Mouse (Mus musculus) neural tube, embryonic 15.5 days (tissue): ENCODE data around the gene 5830473C10Rik. TPM values are rescaled to one million over a fixed set of nuclear protein-coding genes. Genes with fewer than 3 reads are reported as not detected.
A peak's percentile ranks its signal among the peaks of the same experiment; 100 is the strongest.

Source experiments
- ATAC-seq: fragments of 200-750 bp; cut with Nextera tagmentation; 2 replicates; pipeline ENCODE4 v1.8.0; 2017; ENCODE audit warnings: mild to moderate bottlenecking, moderate TSS enrichment, moderate library complexity; ENCODE audit not compliant: low FRiP score
- H3K27ac ChIP-seq: fragments of 300-500 bp; sonication (generic); replicated peaks from 2 replicates; pipeline ENCODE4 v1.5.1; 2015; ENCODE audit warnings: mild to moderate bottlenecking, inconsistent platforms
- H3K27me3 ChIP-seq: fragments of 300-500 bp; sonication (generic); replicated peaks from 2 replicates; pipeline ENCODE4 v1.6.1; 2015; ENCODE audit warnings: inconsistent platforms
- H3K36me3 ChIP-seq: fragments of 300-500 bp; sonication (generic); 2 replicates; pipeline ENCODE4 v1.6.1; 2015; ENCODE audit warnings: inconsistent platforms
- H3K4me1 ChIP-seq: fragments of 300-500 bp; sonication (generic); 2 replicates; pipeline ENCODE4 v1.6.1; 2015; ENCODE audit warnings: inconsistent platforms
- H3K4me2 ChIP-seq: fragments of 300-500 bp; sonication (generic); 2 replicates; pipeline ENCODE4 v1.6.1; 2015; ENCODE audit warnings: inconsistent platforms, mild to moderate bottlenecking, moderate library complexity
- H3K4me3 ChIP-seq: fragments of 300-500 bp; sonication (generic); replicated peaks from 2 replicates; pipeline ENCODE4 v1.5.1; 2015; ENCODE audit warnings: mild to moderate bottlenecking, inconsistent platforms
- H3K9ac ChIP-seq: fragments of 300-500 bp; sonication (generic); replicated peaks from 2 replicates; pipeline ENCODE4 v1.6.1; 2015; ENCODE audit warnings: mild to moderate bottlenecking, inconsistent platforms
- H3K9me3 ChIP-seq: fragments of 300-500 bp; sonication (generic); replicated peaks from 2 replicates; pipeline ENCODE4 v1.6.1; 2016; ENCODE audit warnings: inconsistent platforms
- WGBS: fragments of 180-500 bp; shearing (Covaris S2); methylation state at CpG from one replicate; pipeline ENCODE4 v1.1.7; 2015; ENCODE audit warnings: mixed read lengths; 5-methylcytosine and 5-hydroxymethylcytosine counted together
- polyA plus RNA-seq: library from polyadenylated mRNA; unstranded; fragments of >200 nt; fragmentation: Nextera tagmentation; extraction: Ambion mirVana; gene quantifications from 2 replicates; pipeline ENCODE4 v1.2.1, GENCODE M21; 2015

Gene 5830473C10Rik
- polyA plus RNA-seq, 1 experiment from 2014 or later = 0.09 TPM

DNA sequence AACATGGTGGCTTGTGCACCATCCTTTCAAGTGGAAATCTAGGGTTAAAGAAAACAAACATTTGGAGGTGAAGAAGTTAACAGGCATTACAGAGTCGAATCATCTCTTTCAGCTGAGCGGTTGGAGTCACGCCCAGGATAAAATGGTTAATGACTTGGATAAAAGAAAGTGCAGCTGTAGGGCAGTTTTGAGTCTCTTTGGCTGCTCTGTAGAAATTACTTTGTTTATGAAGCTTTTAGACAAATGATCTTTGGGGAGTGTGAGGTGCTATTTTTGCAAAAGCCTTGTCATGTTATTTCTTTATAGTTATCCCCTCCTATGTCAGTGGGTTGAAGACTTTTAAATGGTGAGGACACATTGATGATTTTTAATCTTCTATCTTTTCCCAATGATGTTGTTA lies 10.3 kb downstream of the 5830473C10Rik start:
- Histone ChIP-seq H3K9me3 (no peaks in the 10 kb centered on the region), H3K9ac (no peak overlapping the region), H3K4me1 (no peaks in the 10 kb centered on the region), H3K36me3 (no peaks in the 10 kb centered on the region), H3K4me2 (no peak overlapping the region), H3K4me3 (no peak overlapping the region), H3K27ac (no peak overlapping the region), H3K27me3 (no peaks in the 10 kb centered on the region)
- no peak for ATAC-seq
- WGBS = 15% methylated on average over 3 of the region's 3 CpGs

DNA sequence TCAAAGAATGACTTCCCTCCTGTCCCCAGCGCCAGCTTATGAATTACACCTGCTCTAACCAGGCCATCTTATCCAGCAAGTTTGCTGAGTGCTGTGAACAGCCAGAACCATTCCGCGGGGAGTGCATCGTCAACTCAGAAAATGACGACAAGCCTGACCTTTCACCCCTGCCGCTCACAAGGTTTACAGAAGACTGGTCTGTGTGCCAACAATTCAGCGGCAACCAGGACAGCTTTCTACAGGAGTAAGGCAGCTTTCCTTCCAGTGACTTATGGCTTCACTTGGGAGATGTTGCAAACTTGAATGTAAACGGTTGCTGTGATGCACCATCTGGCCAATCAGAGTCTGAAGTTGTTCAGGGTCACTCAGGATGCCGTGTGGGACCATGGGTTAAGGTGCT lies 16.8 kb downstream of the 5830473C10Rik start:
- ATAC-seq = no peak
- no peak overlapping the region for H3K9ac ChIP-seq
- H3K36me3 ChIP-seq = no peaks in the 10 kb centered on the region
- H3K27me3 ChIP-seq = no peaks in the 10 kb centered on the region
- no peak overlapping the region for H3K27ac ChIP-seq
- no peaks in the 10 kb centered on the region for H3K9me3 ChIP-seq
- H3K4me3 ChIP-seq = no peak overlapping the region
- no peak overlapping the region for H3K4me2 ChIP-seq
- 83% methylated on average over 9 of the region's 9 CpGs for WGBS
- no peaks in the 10 kb centered on the region for H3K4me1 ChIP-seq

DNA sequence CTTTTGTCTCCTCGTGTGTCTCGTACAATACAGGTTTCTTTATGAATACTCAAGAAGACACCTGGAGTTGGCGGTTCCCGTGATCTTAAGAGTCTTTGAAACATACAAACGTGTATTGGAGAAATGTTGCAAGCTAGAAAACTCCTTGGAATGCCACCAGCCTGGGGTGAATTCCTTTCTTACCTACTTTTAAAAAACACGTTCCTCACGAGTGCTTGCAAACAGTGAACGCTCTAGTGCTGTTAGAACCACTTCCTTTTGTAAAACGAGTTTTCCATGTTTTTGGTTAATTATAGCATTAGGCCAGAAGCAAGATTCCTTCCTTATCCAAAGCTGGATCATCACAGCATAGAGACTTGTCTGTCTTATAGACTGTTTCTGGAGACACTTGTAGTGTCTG lies 18.6 kb downstream of the 5830473C10Rik start:
- H3K9me3 ChIP-seq = no peaks in the 10 kb centered on the region
- H3K27ac ChIP-seq = no peak overlapping the region
- ATAC-seq = no peak
- H3K4me3 ChIP-seq = no peak overlapping the region
- WGBS = 94% methylated on average over 9 of the region's 9 CpGs
- H3K4me2 ChIP-seq = no peak overlapping the region
- no peaks in the 10 kb centered on the region for H3K4me1 ChIP-seq
- no peaks in the 10 kb centered on the region for H3K27me3 ChIP-seq
- no peak overlapping the region for H3K9ac ChIP-seq
- H3K36me3 ChIP-seq = no peaks in the 10 kb centered on the region

DNA sequence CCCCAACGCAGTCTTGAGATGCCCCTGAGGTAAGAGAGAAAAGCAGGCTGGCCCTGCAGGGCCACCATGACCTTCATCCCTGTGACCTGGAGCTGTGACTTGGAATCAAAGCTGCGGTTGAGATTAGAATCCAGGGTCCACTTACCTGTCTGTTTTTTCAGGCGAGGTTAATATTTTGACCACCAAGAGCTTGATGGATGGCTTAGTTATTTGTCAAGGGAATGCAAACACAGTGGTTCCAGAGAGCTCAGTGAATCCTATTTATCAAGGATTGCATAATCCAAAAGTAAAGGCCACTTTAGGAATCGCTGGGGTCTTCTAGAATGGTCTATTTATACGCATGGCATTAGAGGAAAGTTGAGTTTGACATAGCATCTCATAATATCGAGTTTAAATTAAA lies 21.3 kb downstream of the 5830473C10Rik start:
- Histone ChIP-seq H3K4me3 (no peak overlapping the region), H3K9ac (no peak overlapping the region), H3K27ac (no peak overlapping the region), H3K4me1 (no peaks in the 10 kb centered on the region), H3K36me3 (no peaks in the 10 kb centered on the region), H3K9me3 (no peaks in the 10 kb centered on the region), H3K4me2 (no peak overlapping the region), H3K27me3 (no peaks in the 10 kb centered on the region)
- no peak for ATAC-seq
- WGBS = 94% methylated on average over 6 of the region's 6 CpGs

DNA sequence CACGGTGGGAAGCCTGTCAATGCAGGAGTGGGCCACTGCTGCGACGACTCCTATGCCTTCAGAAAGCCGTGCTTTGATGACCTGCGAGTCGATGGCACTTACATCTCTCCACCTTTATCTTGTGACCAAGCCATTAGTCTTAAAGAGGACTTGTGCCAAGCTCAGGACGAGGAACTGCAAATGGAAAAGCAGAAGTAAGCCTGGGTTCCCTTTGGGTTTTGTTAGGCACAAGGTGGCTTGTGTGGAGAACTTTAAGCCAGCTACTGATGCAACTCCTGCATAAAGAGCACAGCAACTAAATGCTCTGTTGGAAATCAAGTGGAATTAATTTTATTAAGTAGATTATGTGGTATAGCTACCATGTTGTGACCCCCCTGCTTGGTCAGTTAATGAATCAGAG lies 23.9 kb downstream of the 5830473C10Rik start:
- Histone ChIP-seq H3K36me3 (no peaks in the 10 kb centered on the region), H3K27me3 (no peaks in the 10 kb centered on the region), H3K9ac (no peak overlapping the region), H3K4me3 (no peak overlapping the region), H3K4me2 (no peak overlapping the region), H3K27ac (no peak overlapping the region), H3K9me3 (no peaks in the 10 kb centered on the region), H3K4me1 (0 out of 2 replicates have a peak, but pooled peaks cover 3% of the 10 kb centered on the region)
- whole genome bisulfite sequencing = 85% methylated on average over 7 of the region's 7 CpGs
- ATAC-seq = no peak

DNA sequence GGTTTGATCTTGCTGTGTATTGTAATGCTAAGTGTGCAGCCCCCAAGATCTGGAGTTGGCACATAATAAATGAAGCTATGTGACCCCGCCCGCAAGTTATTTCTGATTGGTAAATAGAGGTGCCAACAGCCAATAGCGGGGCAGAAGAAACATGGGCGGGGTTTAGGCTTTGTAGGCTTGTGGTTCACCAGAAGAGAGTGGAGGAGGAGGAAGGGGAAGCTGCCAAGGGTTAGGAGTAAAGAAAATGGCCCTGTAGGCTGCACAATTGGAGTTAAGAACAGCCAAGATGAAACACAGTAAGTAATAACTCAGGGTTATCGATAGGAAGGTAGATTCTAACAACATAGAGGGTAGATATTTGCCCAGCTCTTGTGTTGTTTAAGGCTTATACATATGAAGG lies 25.6 kb downstream of the 5830473C10Rik start:
- Histone ChIP-seq H3K9me3 (no peaks in the 10 kb centered on the region), H3K4me1 (0 out of 2 replicates have a peak, but pooled peaks cover 3% of the 10 kb centered on the region), H3K4me2 (no peak overlapping the region), H3K9ac (no peak overlapping the region), H3K4me3 (no peak overlapping the region), H3K27ac (no peak overlapping the region), H3K27me3 (no peaks in the 10 kb centered on the region), H3K36me3 (no peaks in the 10 kb centered on the region)
- no peak for ATAC-seq
- 75% methylated on average over 5 of the region's 5 CpGs for WGBS

DNA sequence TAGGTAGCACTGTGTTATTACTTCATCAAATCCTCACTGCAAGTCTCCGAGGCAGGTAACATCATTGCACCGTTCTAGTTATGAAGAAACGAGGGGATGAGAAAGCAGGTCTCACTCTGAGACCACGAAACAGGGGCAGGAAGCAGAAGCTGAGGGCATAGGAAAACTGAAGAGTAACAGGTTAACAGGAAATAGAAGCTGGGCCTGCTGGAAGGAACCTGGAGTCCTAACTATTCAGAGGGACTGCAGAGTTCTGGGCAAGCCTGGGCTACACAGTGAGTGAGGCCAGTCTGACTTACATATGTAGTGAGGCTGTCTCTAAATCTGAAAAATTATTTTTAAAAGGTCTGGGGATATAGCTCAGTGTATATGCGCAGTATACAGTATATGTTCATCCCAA lies 27.2 kb downstream of the 5830473C10Rik start:
- Histone ChIP-seq H3K27me3 (no peaks in the 10 kb centered on the region), H3K4me2 (no peak overlapping the region), H3K9me3 (no peaks in the 10 kb centered on the region), H3K9ac (no peak overlapping the region), H3K4me1 (0 out of 2 replicates have a peak, but pooled peaks cover 3% of the 10 kb centered on the region), H3K4me3 (no peak overlapping the region), H3K27ac (no peak overlapping the region), H3K36me3 (no peaks in the 10 kb centered on the region)
- ATAC-seq = no peak
- WGBS = 93% methylated on average over 5 of the region's 5 CpGs

DNA sequence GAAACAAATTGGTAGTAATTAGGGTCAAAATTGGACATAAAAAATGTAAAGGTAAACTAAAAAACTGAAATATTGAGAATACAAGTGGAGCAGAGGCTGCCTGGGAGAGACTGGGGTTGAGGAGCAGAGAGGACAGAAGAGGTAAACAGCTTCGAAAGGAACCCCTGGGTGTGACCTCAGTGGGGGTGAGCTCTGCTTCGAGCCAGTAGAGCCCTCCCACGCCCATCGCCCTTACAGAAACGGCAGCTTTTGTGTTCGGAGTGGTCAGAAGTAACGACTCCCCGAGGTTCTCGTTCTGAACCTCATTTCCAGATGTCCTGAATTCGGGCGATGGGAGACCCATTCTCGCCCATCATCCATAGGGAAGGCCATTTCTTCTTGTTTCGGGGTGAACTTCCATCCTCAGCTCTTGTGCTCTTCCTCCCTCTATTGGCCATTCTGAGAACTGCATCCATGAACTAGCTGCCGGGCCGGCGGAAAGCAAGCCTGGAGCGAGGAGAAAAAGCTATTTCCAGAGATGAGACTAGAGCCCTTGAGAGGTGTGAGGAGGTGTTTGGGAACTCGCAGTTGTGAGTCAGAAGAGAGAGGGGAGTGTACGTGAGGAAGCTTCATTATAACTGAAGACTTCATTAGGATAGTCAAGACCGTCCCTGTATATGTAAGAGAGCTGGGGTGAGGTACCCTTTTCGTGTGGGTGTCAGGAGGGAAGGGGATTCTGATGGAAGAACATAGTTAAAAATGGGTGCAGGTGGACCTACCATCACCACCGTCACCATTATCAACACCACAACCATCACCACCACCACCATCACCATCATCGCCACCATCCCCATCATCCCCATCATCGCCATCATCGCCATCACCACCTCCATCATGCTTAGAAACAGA lies 28.0 kb downstream of the 5830473C10Rik start:
- no peaks in the 10 kb centered on the region for H3K27me3 ChIP-seq
- H3K9me3 ChIP-seq = no peaks in the 10 kb centered on the region
- no peaks in the 10 kb centered on the region for H3K36me3 ChIP-seq
- 0 out of 2 replicates have a peak, but pooled peaks cover 3% of the 10 kb centered on the region for H3K4me1 ChIP-seq
- peak overlapping the region; percentile 44 for H3K4me3 ChIP-seq
- peak overlapping the region; percentile 48 for H3K9ac ChIP-seq
- WGBS = 27% methylated on average over 25 of the region's 25 CpGs
- no peak overlapping the region for H3K27ac ChIP-seq
- ATAC-seq = peak; percentile 86
- H3K4me2 ChIP-seq = peak overlapping the region; percentile 77

DNA sequence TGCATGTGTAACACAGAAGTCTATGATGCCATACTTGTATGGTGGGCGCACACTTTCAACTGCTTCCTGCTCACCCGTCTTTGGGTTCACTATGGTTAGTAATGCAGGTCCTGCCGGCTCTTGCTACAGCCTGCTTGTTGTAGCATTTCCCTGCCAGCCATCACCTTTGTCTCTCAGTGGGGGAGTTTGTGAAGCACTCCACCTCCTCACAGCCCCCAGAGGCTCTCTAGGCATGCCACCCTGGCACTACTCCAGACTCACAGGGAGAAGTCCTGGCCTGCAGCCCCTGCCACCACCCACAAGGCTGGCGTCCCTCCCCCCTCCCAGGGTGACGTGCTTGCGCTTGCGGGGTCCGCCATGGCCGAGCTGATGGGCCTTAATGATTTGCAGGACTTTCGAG lies 29.8 kb downstream of the 5830473C10Rik start:
- Histone ChIP-seq H3K27me3 (no peaks in the 10 kb centered on the region), H3K36me3 (no peaks in the 10 kb centered on the region), H3K4me1 (0 out of 2 replicates have a peak, but pooled peaks cover 3% of the 10 kb centered on the region), H3K4me2 (no peak overlapping the region), H3K27ac (no peak overlapping the region), H3K9me3 (no peaks in the 10 kb centered on the region), H3K9ac (no peak overlapping the region), H3K4me3 (no peak overlapping the region)
- 89% methylated on average over 10 of the region's 10 CpGs for WGBS
- ATAC-seq = no peak

DNA sequence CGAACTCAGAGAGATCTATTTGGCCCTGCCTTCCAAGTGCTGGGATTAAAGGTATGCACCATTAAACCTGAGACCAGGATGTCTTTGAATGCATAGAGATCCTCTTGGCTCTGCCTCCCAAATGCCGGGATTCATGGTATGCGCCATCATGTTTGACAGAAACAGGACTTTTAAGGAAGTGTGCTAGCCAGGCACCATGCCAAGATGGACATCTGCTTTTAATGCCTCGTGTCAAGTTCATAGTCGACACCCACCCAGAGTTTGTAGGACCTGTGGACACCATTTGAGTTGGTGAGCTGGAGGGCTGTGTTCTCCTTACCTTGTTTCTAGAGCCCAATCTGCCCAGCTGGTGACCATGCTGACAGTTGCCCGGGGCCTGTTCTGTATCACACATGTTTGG lies 31.0 kb downstream of the 5830473C10Rik start:
- Histone ChIP-seq H3K4me2 (no peak overlapping the region), H3K4me1 (0 out of 2 replicates have a peak, but pooled peaks cover 3% of the 10 kb centered on the region), H3K4me3 (no peak overlapping the region), H3K27ac (no peak overlapping the region), H3K9me3 (no peaks in the 10 kb centered on the region), H3K27me3 (no peaks in the 10 kb centered on the region), H3K36me3 (no peaks in the 10 kb centered on the region), H3K9ac (no peak overlapping the region)
- 90% methylated on average over 6 of the region's 6 CpGs for WGBS
- ATAC-seq = no peak

DNA sequence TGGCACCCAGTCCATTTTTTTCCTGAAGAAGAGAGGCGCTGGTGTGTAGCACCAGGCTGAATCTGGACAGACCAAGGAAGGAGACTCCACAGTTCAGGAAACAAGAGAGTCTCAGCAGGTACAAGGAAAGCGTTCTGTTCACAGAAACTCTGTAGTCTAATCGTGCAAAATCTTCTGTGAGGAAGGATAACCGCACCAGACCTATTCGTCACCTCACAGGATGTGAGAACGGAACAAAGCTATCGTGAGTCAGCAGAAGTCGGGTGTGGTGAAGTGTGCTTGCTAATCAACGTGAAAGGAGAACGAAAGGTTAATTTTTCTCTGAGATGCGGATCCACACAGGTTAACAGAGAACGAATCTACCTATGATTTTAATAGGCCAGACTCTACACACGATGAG lies 34.0 kb downstream of the 5830473C10Rik start:
- 91% methylated on average over 13 of the region's 13 CpGs for WGBS
- Histone ChIP-seq H3K9ac (no peak overlapping the region), H3K27me3 (no peaks in the 10 kb centered on the region), H3K4me1 (no peaks in the 10 kb centered on the region), H3K9me3 (no peaks in the 10 kb centered on the region), H3K27ac (no peak overlapping the region), H3K4me3 (no peak overlapping the region), H3K4me2 (no peak overlapping the region), H3K36me3 (no peaks in the 10 kb centered on the region)
- ATAC-seq = no peak

DNA sequence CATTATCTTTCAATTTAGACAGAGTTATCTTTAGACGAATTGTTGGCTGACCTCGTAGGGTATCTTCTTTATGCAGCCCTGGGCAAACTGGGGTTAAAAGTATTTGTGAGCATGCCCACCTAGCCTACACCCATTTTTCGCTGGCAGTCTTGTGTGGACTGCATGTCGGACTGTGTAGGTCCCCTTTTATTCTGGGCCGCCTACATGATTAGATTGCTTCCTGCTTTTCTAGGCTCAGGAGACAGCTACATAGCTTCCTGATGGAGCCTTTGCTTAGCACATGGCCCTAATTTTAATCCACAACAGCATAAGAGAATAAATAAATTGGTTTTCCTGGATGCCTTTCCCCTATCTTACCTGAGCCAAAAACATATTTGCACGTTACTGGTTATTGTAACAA lies 35.2 kb downstream of the 5830473C10Rik start:
- Histone ChIP-seq H3K27ac (no peak overlapping the region), H3K27me3 (no peaks in the 10 kb centered on the region), H3K4me2 (no peak overlapping the region), H3K36me3 (no peaks in the 10 kb centered on the region), H3K9me3 (no peaks in the 10 kb centered on the region), H3K4me1 (no peaks in the 10 kb centered on the region), H3K9ac (no peak overlapping the region), H3K4me3 (no peak overlapping the region)
- 87% methylated on average over 6 of the region's 6 CpGs for WGBS
- ATAC-seq = no peak
